Mouse (Mus musculus): ENCODE results near the gene Mcu. TPM values are rescaled to one million over a fixed set of nuclear protein-coding genes. Genes with fewer than 3 reads are reported as not detected.

Gene Mcu
- total RNA-seq, 1 experiment from 2014 or later, result 17.7 TPM

DNA sequence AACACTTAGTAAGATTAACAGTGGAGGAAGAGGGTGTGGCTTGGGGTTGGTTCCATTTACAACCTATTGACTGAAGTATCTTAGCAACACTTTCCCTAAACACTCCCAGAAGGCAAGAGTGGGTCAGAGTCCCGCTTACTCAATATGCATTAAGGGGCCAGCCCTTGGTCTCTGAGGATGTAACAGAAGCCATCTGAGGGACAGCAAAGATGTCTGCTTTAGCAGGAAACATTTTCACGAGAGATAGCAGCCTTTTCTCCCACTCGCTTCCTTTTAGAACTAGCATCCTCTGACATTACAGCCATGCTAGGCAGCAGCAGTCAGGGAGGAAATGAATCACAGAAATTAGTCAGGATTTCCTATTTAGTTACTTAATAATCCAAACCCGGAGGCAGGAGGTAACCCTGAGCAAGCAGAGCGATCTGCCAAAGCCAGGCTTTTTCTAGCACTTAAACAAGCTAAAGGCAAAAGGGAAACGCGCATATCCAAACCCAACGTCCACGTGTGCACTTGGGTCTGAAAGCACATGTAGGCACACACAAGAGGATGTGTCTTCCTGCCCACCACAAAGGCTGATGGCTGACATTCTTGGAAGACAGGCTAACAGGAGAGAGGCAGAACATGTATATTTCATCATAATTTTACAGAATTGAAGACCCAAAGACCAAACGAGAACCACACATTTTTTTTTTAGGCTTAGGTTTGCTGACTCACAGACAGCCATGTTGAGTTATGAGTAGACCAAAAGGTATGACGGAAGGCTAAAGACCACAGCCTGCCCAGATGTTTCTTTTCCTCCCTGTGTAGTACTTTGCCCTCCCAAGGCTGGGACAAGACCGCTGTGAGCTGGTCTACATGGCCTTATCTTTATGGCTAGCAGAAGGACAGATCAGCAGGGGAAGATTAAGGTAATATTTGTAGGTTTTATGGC, 38.4 kb downstream of the Mcu start:
- peak; percentile 49 for ATAC-seq (ENCODE audit: extremely low read depth, insufficient number of reproducible peaks, low FRiP score, poor library complexity, severe bottlenecking)

DNA sequence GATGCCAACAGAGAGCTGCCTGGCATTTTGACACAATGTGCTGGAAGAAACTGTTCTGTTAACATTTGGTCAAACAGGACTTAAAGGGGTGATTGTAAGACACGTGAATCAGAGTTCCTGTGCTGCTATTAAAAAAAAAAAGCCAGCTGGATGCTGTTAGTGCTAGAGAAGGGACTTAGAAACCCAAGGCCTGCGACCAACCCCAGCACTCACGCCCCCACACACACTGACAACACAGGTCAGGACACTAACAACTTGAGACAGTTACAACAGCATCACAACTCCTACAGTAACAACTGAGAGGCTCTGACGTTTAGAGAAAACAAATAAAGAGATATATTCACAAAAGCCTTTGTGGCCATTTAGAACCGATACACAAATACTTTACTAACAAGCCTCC, 40.2 kb downstream of the Mcu start:
- no peak for ATAC-seq (ENCODE audit: extremely low read depth, insufficient number of reproducible peaks, low FRiP score, poor library complexity, severe bottlenecking)

DNA sequence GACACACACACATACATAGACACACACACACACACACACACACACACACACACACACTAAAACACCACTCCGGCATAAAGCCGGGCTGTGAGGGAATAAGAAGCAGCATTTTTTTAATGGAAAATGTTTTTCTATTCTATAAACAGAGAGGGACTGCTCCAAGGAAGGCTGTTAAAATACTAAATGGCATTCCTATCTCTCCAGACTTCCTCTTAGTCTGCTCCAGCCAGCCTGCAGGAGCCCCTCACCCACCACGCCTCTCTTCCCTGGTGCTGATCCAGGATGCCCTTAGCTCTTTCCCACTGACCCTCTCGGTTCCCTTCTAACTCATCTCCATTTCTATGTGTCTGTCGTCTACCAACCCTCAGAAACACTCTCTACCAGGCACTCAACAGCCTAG, 44.5 kb downstream of the Mcu start:
- ATAC-seq (ENCODE audit: extremely low read depth, insufficient number of reproducible peaks, low FRiP score, poor library complexity, severe bottlenecking), result no peak

DNA sequence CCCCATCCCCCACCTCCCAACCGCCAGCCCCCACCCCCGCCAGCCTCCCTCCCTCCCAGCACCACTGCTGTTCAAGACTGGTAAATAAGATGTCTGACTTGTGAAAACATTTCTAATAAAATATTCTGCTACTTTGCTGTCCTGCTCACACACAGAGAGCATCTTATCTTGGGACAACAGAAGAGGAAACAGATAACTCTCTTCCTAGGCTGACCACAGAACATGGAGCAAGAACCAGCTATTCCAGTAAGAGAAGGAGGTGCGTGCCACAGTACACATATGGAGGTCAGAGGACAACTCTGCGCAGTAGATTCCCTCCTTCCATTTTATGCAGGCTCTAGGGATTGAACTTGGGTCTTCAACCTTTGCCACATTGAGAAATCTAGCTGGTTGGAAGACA, 45.2 kb downstream of the Mcu start:
- no peak for ATAC-seq (ENCODE audit: extremely low read depth, insufficient number of reproducible peaks, low FRiP score, poor library complexity, severe bottlenecking)

DNA sequence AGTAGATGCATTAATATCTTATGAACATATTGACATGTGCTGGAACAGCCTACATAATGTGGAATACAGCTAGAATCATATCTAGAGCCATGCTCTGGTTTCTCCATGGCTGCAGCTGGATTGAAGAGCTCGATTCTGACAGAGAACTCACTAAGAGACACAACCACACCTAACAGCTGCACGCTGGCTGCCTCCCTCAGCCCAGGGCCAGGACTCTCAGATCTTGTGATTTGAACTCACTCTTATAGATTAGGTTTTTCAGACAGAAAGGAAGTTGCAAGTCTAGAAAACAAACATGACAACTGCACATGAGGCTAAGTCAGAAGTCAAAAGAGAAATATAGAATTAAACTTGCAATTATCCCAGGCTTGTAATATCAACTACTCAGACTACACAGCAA, 45.7 kb downstream of the Mcu start:
- no peak for ATAC-seq (ENCODE audit: extremely low read depth, insufficient number of reproducible peaks, low FRiP score, poor library complexity, severe bottlenecking)

DNA sequence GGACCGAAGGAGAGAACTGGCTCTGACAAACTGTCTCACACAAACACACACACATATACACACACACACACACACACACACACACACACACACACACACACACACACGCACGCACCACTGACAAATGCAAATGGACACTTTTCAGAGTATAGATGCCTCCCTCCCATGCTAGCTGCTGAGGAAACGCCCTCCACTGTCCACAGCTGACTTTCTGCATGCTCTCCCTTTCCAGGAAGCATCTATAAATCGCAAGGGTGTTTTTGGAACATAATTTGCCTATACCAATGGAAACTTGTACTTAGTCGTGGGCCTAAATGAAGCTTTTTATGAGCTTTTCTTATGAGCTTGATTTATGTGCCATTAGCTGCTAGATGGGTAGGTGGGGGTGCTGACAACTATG, 46.1 kb downstream of the Mcu start:
- 0 out of 2 replicates have a peak, but pooled peaks have one; percentile 22 for ATAC-seq (ENCODE audit: extremely low read depth, insufficient number of reproducible peaks, low FRiP score, poor library complexity, severe bottlenecking)

DNA sequence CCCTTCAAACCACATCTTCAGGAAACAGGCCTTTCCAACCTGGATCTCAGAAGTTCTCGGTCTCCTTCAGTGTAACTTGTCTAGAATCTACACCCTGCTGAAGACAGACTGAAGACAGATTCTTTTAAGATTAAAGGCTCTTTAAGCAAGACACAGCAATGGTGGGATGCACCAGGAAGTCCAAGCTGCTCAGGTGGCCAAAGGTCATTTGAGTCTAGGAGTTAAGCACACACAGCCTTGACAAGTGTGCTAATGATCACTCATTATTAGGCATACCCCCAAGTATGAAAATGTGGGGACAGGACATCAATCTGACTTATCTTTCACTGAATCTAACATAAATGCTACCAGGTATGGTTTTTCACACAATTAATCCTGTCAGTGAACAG, 47.0 kb downstream of the Mcu start:
- ATAC-seq (ENCODE audit: extremely low read depth, insufficient number of reproducible peaks, low FRiP score, poor library complexity, severe bottlenecking), result no peak

DNA sequence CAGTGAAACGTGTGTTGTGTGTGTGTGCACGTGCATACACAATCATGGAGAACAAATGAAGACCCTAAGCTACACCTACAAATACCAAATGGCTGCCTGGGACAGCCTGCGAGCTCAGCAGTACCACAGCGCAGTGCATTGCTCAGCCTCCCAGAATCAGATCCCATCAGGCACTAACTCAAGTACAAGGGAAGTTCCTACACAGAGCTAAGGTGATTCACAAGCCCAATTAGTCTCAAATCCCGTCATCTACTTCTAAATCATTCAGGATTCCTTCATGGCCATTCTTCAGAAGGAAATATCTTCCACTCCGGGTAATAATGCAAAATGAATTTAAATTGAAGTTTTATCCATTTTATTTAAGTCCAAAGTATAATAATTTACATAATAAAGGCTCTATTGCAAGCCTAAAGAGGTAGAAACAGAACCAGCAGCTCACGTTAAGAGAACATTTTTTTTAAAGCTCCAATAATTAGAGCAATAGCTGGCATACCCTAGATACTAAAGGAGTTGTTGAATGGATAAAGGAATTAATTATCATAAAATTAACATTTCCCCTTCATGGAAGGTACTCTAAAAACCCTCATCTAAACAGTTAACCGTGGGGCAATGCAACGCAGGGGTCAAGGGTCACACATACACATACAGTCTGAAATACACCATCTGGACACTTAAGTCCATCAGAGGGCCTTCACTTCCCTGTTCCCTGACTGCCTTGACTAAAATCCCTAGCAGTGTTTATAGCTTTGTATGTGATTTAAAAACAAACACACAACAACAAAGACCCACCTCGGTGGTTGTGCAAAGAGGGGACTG, 47.6 kb downstream of the Mcu start:
- ATAC-seq (ENCODE audit: extremely low read depth, insufficient number of reproducible peaks, low FRiP score, poor library complexity, severe bottlenecking), result no peak

DNA sequence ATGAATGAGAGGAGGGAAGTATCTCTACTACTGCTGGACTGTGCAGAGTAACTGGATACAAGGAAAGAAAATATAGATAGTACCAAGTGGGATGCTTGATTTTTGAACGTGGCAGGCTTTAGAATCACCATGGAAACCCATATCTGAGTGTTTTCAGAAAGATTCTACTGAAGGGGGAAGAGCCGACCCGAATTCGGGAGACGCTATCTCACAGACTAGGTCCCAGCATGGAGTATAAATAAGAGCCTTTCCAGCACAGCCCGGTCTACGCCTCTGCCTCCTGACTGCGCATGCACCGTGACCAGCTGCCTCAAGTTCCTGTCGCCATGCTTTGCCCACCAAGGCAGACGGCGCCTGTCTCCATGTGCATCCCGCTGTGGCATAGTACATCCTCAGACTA, 49.5 kb downstream of the Mcu start:
- no peak for ATAC-seq (ENCODE audit: extremely low read depth, insufficient number of reproducible peaks, low FRiP score, poor library complexity, severe bottlenecking)

DNA sequence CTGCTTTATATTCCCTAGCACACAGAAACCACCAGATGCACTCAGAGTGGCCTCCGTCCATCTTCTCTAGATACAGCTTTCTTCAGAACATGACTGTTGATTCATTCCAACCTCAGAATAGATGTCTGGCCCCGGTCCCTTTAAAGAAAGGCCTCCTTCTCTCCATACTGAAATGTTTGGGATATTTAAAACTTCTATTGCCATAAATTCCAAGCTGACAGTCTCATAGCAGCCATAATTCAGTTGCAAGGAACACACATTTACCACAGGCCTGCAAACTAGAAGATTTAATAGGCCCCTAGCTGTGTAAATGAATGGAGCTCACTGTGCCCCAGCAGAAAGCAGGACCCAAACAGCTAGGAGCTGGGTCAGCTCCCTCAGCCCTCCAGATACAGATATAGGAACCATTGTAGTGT, 50.5 kb downstream of the Mcu start:
- ATAC-seq (ENCODE audit: extremely low read depth, insufficient number of reproducible peaks, low FRiP score, poor library complexity, severe bottlenecking), result no peak

DNA sequence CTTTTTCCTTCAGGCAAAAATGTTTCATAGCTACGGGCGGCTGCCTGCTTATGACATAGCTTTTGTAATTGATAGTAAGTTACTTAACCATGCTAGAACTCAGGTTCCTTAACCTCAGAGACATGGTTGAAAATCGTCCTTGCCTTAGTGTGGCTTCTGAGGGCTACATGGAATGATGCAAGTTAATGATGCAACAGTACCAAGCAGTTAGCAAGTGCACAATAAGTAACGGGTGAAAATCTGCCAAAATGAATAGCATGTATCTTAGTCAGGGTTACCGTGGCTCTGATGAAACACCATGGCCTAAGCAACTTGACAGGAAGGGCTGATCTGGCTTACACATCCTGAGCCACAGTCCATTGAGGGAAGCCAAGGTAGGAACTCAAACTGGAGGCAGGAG, 51.9 kb downstream of the Mcu start:
- ATAC-seq (ENCODE audit: extremely low read depth, insufficient number of reproducible peaks, low FRiP score, poor library complexity, severe bottlenecking), result peak; percentile 76

DNA sequence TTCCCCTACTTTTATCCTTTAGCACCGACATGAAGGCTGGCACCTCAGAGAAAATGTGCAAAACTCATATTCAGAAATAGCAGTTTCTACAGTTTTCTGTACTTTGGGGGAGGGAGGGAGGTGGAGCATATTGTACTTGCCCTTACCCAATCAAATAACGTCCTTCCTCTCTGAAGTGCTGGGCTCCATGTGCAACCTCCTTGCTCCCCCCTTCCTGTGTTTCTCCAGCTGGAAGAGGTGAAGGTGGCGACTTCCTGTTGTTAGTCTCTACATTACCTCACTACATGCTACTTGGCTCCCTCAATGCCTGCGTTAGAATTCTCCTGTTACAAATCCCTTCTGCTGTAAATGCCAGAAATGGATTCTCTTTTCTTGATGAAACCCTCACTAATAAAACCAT, 54.0 kb downstream of the Mcu start:
- ATAC-seq (ENCODE audit: extremely low read depth, insufficient number of reproducible peaks, low FRiP score, poor library complexity, severe bottlenecking), result no peak

DNA sequence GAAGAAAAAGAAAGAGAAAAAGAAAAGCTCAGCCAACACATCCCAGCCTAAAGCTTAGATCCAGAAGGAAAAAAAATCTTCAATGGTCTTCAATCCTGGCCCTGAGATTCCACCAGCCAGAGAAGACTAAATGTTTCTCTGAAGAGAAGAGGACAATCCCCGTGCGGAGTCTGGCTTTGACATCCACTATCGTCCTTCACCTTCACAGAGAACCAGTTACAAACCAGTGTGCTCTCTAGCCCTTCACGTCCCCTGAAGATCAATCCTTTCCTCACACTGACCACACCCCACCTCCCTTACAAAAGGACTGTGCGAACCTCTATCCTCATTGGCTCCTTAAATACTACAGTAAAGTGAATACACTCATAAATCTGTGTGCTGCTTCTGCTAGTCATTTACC, 56.4 kb downstream of the Mcu start:
- ATAC-seq (ENCODE audit: extremely low read depth, insufficient number of reproducible peaks, low FRiP score, poor library complexity, severe bottlenecking), result no peak

DNA sequence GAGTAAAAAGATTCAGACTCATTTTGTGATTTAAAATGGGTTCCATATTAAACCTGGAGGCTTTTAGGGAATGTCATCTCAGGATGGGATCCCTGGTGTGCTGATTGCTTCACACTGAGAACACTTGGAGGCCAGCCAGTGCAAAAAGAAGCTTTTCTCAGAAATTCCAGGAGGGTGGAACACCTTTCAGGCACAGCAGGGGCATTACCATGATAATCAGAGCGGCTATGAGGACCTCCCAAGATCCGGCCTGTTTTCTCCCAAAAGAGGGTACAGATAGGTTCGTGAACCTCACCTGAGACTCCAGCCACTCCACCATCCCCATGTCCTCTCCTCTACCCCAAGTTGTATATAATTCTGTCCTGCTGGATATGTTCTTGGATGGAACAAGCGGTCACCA, 57.9 kb downstream of the Mcu start:
- no peak for ATAC-seq (ENCODE audit: extremely low read depth, insufficient number of reproducible peaks, low FRiP score, poor library complexity, severe bottlenecking)

DNA sequence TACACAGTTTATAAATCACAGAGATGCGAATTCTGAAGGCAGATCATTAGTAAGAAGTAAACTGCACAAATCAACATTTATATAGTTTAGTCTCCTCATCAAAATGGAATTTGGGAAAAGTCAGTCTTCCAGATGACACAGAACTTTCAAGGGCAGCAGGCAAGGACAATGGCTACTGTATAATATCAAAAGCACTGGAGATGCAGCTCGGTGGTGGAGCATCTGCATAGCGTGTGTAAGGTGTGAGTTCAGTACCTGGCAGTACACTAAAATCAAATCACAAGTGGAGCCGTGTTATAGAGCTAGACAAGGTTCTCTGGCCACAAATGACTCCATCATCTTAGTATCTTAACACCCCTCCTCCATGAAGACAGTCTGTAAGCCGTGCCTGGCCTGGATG, 58.3 kb downstream of the Mcu start:
- ATAC-seq (ENCODE audit: extremely low read depth, insufficient number of reproducible peaks, low FRiP score, poor library complexity, severe bottlenecking), result no peak

DNA sequence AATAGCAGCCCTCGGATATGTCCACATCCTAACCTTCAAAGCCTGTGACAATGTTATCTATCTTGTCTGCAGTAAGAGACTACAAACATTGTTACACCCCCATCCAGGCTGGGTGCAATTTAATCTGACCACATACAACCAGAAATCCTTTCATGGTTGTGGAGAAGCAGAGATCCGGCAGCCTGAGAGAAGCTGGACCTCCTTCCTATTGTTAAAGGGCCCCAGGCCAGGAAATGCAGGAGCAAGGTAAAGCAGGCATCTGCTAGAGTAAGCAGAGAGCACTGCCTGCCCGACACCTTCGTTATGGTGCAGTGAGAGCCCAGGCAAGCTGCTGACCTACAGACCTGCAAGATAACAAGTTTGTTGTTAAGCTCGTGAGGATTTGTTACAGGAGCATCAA, 60.0 kb downstream of the Mcu start:
- no peak for ATAC-seq (ENCODE audit: extremely low read depth, insufficient number of reproducible peaks, low FRiP score, poor library complexity, severe bottlenecking)

DNA sequence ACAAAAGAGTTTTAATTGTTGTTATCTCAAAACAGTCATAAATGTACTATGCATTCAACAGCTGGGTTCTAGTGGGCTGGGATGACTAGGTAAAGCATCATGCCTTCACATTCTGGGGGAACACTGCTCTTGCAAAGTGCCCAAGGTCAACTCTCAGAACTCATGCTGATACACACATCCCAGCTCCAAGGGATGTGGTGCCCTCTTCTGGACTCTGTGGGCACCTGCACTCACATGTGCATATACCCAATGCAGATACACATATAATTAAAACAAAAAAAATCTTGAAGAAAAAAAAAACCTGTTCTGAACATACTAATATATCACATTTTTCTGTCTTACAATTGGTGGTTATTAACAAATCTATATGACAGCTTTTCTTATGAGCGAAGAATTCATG, 62.2 kb downstream of the Mcu start:
- no peak for ATAC-seq (ENCODE audit: extremely low read depth, insufficient number of reproducible peaks, low FRiP score, poor library complexity, severe bottlenecking)

DNA sequence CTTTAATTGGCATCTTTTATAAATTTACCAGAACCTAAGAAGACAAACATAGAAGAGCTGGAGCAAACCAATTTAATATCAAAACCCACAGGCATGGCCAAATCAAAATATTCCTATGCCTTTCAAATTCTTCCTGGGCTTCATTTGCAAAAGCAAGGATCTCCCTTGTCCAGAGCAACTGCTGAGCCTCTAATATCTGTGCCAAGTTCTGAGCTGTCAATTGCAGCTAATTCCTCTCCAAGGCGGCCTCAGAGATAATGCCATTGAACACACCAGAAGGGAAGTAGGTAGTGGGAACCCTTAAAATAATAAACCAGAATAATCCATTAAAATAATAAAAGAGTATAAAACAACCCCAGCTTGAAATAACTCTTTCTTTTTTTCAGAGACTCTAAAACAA, 64.0 kb downstream of the Mcu start:
- ATAC-seq (ENCODE audit: extremely low read depth, insufficient number of reproducible peaks, low FRiP score, poor library complexity, severe bottlenecking), result no peak

DNA sequence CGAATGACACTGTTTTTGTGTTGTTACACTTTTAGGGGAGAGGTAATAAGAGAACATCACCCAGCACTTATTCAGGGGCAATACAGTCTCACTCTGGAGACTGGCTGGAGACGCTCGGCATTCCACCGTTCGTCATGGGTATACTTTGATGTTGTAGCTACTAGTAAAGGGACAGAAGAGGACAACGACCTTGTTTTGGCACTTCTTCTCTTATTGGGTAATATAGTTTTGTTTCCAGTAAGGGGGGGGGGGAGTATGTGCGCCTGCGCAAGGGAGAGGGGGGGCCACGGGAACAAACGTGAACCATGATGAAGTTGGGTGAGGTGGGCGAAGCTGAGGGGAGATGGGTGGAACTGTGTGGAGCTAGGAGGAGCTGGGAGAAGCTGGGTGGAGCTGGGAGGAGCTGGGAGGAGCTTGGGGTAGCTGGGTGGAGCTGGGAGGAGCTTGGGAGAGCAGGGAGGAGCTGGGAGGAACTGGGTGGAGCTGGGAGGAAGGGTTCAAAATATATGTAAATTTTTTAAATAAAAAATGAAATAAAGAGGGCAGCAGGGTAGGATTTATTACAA, 67.6 kb downstream of the Mcu start:
- ATAC-seq (ENCODE audit: extremely low read depth, insufficient number of reproducible peaks, low FRiP score, poor library complexity, severe bottlenecking), result no peak

DNA sequence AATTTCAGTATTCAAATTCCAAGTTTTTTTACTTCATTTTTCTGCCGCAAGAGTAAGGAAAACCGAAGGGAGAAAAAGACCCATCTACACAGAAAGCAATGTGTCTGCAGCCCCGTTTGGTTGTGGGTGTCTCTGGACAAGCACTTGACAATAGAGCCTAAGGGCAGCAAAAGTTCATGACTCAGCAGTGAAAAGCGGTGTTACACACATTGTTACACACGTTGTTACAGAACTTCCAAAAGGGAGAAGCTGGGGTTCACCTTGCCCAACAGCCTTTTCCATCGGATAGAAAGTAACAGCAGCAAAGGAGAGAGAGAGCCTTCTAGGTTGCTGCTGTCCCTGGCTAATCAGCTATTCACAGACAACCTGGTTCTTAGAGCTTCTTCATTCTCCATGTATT, 68.3 kb downstream of the Mcu start:
- no peak for ATAC-seq (ENCODE audit: extremely low read depth, insufficient number of reproducible peaks, low FRiP score, poor library complexity, severe bottlenecking)
